Mouse (Mus musculus): ENCODE results near the gene Tmod1.

DNA sequence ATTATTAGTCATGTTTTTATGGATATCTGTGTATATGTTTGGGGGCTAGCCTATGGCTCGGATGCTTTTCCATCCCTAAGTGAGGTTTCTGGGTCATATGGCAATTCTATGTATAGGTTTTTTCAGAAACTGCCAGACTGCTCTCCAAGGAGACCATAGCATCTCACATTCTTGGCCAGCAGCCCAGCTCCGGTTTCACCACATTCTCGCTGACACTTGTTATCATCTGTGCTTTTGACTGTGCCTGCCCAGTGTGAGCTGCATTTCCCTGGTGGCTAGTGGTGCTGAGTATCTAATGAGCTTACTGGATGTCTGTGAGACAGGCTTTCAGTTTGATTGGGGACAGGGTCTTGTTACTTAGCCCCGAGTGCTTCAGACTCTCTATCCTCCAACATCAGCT lies 35.0 kb downstream of the Tmod1 start:
- TF ChIP-seq POLR2A (IDR thresholded peaks at IDR 0.05; ENCODE audit: borderline replicate concordance, extremely low read depth, low read depth, low read length) (no peak), CTCF (IDR thresholded peaks at IDR 0.05; ENCODE audit: insufficient read depth, low read length) (no peak)

Measured in lung, adult 2 months (tissue).